Mouse (Mus musculus) limb, embryonic 14.5 days (tissue): ENCODE results near the gene Tox2. TPM values are rescaled to one million over a fixed set of nuclear protein-coding genes. Genes with fewer than 3 reads are reported as not detected.

Source experiments
- ATAC-seq: fragments of 200-750 bp; cut with Nextera tagmentation; 2 replicates; pipeline ENCODE4 v1.8.0; 2017; ENCODE audit warnings: low read depth, moderate number of reproducible peaks, moderate TSS enrichment; ENCODE audit not compliant: low FRiP score
- DNase-seq: peaks from one replicate; pipeline ENCODE4 v3.0.0-alpha.2; 2015; ENCODE audit warnings: low spot score
- H3K27ac ChIP-seq: fragments of 300-500 bp; sonication (generic); replicated peaks from 2 replicates; pipeline ENCODE4 v1.5.1; 2014; ENCODE audit warnings: low read depth, mild to moderate bottlenecking, low read length, moderate library complexity, mixed read lengths
- H3K27me3 ChIP-seq: fragments of 300-500 bp; sonication (generic); 2 replicates; pipeline ENCODE4 v1.6.1; 2014; ENCODE audit warnings: low read length, mixed read lengths; ENCODE audit not compliant: control insufficient read depth, insufficient read depth
- H3K36me3 ChIP-seq: fragments of 300-500 bp; sonication (generic); 2 replicates; pipeline ENCODE4 v1.6.1; 2014; ENCODE audit warnings: mild to moderate bottlenecking, low read length, moderate library complexity, mixed read lengths; ENCODE audit not compliant: control insufficient read depth, insufficient read depth
- H3K4me1 ChIP-seq: fragments of 300-500 bp; sonication (generic); 2 replicates; pipeline ENCODE4 v1.6.1; 2014; ENCODE audit warnings: antibody characterized with exemption, low read length, mixed read lengths; ENCODE audit not compliant: control insufficient read depth, insufficient read depth
- H3K4me2 ChIP-seq: fragments of 300-500 bp; sonication (generic); replicated peaks from 2 replicates; pipeline ENCODE4 v1.6.1; 2014; ENCODE audit warnings: low read depth, mild to moderate bottlenecking, low read length, moderate library complexity; ENCODE audit not compliant: severe bottlenecking
- H3K4me3 ChIP-seq: fragments of 300-500 bp; sonication (generic); replicated peaks from 2 replicates; pipeline ENCODE4 v1.5.1; 2014; ENCODE audit warnings: low read length
- H3K9ac ChIP-seq: fragments of 300-500 bp; sonication (generic); 2 replicates; pipeline ENCODE4 v1.6.1; 2014; ENCODE audit warnings: mild to moderate bottlenecking, low read depth, low read length, moderate library complexity; ENCODE audit not compliant: severe bottlenecking
- H3K9me3 ChIP-seq: fragments of 300-500 bp; sonication (generic); 2 replicates; pipeline ENCODE4 v1.6.1; 2016; ENCODE audit warnings: low read length; ENCODE audit not compliant: control insufficient read depth
- POLR2A ChIP-seq: fragments of 200-500 bp; IDR thresholded peaks from 2 replicates; pipeline ENCODE4 v1.8.0; 2012; ENCODE audit warnings: inconsistent platforms, mild to moderate bottlenecking, moderate library complexity, borderline replicate concordance; ENCODE audit not compliant: insufficient read depth, insufficient read length; ENCODE audit errors: extremely low read depth
- WGBS: fragments of 180-500 bp; shearing (Covaris S2); extraction: QIAGEN DNeasy Blood & Tissue Kit; methylation state at CpG from one replicate; pipeline ENCODE4 v1.1.7; 2014; 5-methylcytosine and 5-hydroxymethylcytosine counted together
- polyA plus RNA-seq, 2 experiments: library from polyadenylated mRNA; depleted of rRNA in 1 of 2; stranded (reverse) in 1 of 2; unstranded in 1 of 2; fragments of >200 nt; fragmentation: Nextera tagmentation in 1 of 2; extraction: Ambion mirVana in 1 of 2; gene quantifications; 2 replicates each; pipeline versions ENCODE4 v1.2.1 to v1.2.3; 2012 to 2014

The Tox2 gene
- polyA plus RNA-seq, 2 experiments = 4.8 to 10.3 TPM

DNA sequence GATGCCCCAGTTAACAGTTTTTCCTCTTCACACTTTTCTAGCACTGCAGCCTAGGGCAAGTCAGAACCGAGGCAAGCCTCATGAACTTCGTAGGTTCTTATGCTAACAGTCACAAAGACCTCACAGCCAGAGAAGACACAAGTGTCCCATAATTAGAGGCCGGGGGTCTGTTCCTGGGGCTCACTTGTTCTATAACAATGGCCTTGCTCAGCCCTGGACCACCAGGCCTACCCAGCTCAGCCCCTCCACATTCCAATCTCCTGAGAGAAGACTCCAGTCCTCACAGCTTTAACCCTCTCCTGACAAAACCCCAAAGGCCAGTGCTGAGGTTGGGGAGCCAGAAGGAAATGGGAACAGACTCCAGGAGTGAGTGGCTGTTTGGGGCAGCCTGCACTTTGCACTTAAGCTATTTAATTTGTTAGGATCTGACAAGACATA is 12.9 kb upstream of the Tox2 start:
- Histone ChIP-seq H3K4me3 (no peak overlapping the region), H3K4me1 (peaks cover 19% of the 10 kb centered on the region), H3K27me3 (no peaks in the 10 kb centered on the region), H3K4me2 (no peak overlapping the region), H3K9me3 (no peaks in the 10 kb centered on the region), H3K9ac (no peak overlapping the region), H3K36me3 (no peaks in the 10 kb centered on the region), H3K27ac (no peak overlapping the region)
- DNase-seq (no peak), ATAC-seq (peak; percentile 79)
- TF ChIP-seq POLR2A = no peak
- 11% methylated on average over 3 of the region's 3 CpGs for WGBS

DNA sequence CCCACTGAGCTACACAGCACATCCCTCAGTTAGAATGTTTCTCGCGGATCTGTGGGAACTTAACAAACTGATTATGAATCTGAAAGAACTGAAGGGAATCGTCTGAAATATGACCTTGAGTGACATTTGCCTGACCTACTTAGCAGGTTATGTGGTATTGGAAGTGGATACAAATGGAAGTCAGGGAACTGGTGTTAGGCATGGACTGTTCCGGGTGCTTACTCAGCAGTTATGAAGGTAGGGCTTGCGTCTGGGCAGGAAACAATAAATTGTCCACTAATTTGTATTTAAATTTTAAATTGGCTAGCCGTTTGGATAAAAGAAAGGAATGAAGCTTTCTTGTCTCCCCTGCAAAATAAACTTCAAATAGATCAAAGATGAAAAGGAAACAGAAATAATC is 10.4 kb upstream of the Tox2 start:
- DNase-seq = no peak
- Histone ChIP-seq H3K4me1 (peaks cover 24% of the 10 kb centered on the region), H3K27ac (no peak overlapping the region), H3K36me3 (no peaks in the 10 kb centered on the region), H3K27me3 (no peaks in the 10 kb centered on the region), H3K9ac (no peak overlapping the region), H3K4me3 (no peak overlapping the region), H3K4me2 (no peak overlapping the region), H3K9me3 (no peaks in the 10 kb centered on the region)
- WGBS = 56% methylated on average over 6 of the region's 6 CpGs
- no peak for TF ChIP-seq POLR2A
- no peak for ATAC-seq

DNA sequence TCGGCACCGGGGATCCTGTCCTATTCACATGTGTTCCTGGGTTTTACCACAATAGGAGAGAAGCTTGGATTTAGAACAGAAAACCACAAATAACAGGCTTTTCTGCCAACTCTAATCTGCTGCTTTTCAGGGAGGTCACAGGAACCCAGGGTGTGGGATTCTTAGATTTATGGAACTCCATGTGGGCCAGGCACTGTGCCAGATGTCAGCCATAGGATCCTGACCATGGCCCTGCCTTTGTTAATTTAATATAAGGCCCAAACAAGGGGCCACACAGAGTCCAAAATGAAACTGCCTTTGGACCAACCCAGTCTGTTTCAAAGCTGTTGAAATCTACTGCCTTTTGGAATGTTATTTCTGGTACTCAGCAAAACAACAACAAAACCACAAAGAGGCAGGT is 8.9 kb upstream of the Tox2 start:
- Histone ChIP-seq H3K27me3 (no peaks in the 10 kb centered on the region), H3K27ac (no peak overlapping the region), H3K9ac (no peak overlapping the region), H3K9me3 (no peaks in the 10 kb centered on the region), H3K36me3 (no peaks in the 10 kb centered on the region), H3K4me2 (no peak overlapping the region), H3K4me3 (no peak overlapping the region), H3K4me1 (peaks cover 24% of the 10 kb centered on the region)
- DNase-seq (peak; percentile 35), ATAC-seq (no peak; the same call in 1 of the 2 replicates)
- no peak for TF ChIP-seq POLR2A
- 40% methylated on average over 2 of the region's 2 CpGs for WGBS

DNA sequence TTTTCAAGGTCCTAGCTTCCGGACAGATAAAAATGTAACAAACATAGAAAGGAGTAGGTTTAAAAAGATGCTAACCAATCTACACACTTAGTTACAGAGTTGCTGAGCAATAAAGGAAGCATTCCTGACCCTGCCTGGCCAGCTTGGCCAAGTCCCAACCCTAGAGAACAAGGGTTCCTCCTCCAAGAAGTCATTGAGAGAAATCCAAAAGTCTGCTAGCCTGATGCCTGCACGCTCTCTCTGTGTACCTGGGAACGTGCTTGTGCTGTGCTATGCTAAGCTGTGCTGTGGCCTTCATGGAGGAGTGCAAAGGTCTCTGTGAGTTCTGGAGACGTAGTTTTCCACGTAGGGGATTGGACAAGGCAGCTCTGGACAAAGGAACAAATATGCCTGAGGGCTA is 8.4 kb upstream of the Tox2 start:
- ATAC-seq = no peak
- no peaks in the 10 kb centered on the region for H3K36me3 ChIP-seq
- no peak overlapping the region for H3K4me2 ChIP-seq
- H3K9me3 ChIP-seq = no peaks in the 10 kb centered on the region
- H3K4me3 ChIP-seq = no peak overlapping the region
- H3K27ac ChIP-seq = no peak overlapping the region
- no peak for DNase-seq
- 70% methylated on average over 5 of the region's 5 CpGs for WGBS
- peaks cover 23% of the 10 kb centered on the region for H3K4me1 ChIP-seq
- H3K9ac ChIP-seq = no peak overlapping the region
- no peaks in the 10 kb centered on the region for H3K27me3 ChIP-seq
- TF ChIP-seq POLR2A = no peak

DNA sequence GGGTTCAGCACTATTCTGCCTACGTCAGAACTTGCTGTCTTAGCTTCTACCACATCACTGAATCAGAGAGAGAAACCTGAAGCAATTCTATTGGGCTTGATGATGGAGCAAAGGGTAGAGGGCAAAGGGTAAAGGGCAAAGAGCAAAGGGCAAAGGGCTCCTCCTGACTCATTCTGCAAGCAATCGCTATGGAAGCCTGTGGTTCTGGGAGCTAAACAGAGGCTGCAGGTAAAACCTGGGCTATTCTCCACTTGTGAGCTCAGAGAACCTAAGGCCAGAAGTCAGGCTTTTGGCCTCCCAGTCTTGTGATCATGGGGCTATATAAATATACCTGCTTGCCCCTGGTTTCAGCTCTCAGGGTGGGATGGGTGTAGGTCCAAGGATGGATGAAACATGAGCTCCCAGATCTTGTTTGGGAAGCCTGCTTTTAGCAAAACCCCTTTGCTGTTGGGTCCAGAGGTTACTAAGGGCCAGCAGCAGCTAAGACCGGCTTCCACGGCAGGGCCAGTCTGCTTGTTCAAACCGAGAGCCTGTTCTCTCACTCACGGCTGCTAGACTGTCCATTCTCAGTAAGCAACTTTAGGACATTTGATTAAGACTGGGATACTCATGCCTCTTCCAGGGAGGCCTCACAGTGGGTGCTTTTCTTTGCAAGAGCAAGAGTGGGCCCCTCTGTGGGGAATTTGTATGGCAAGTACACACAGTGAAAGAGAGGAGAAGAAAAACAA is 7.7 kb upstream of the Tox2 start:
- no peak for ATAC-seq
- no peak overlapping the region for H3K9ac ChIP-seq
- no peak overlapping the region for H3K4me3 ChIP-seq
- no peaks in the 10 kb centered on the region for H3K36me3 ChIP-seq
- H3K4me2 ChIP-seq = no peak overlapping the region
- no peak for TF ChIP-seq POLR2A
- no peak overlapping the region for H3K27ac ChIP-seq
- H3K9me3 ChIP-seq = no peaks in the 10 kb centered on the region
- H3K4me1 ChIP-seq = peaks cover 17% of the 10 kb centered on the region
- no peak for DNase-seq
- H3K27me3 ChIP-seq = no peaks in the 10 kb centered on the region
- 67% methylated on average over 6 of the region's 6 CpGs for WGBS
